Mouse (Mus musculus) brain, adult 2 months (tissue): ENCODE data around the gene Krt81.

ENCODE experiments used
- DNase-seq: peaks from one replicate; pipeline ENCODE4 v3.0.0; 2011; ENCODE audit warnings: low read depth, low spot score

Gene Krt81

GRCm38 (mm10) chr15:101453093-101453736 is 10.3 kb downstream of the Krt81 start:
- peak; percentile 69 for DNase-seq

- DNase-seq = no peak
Measured at GRCm38 (mm10) chr15:101447444-101447843, 16.1 kb downstream of the Krt81 start, which contains the start of gene Krt88. Krt88 (plus strand) TSS chr15:101447744.

GRCm38 (mm10) chr15:101446572-101446971 is 17.0 kb downstream of the Krt81 start:
- DNase-seq = no peak

- peak; percentile 45 for DNase-seq
Measured at GRCm38 (mm10) chr15:101440837-101441236, 22.7 kb downstream of the Krt81 start.

- DNase-seq = no peak
Measured at GRCm38 (mm10) chr15:101438555-101438954, 25.0 kb downstream of the Krt81 start, which contains the start of gene Krt87. Krt87 (minus strand) TSS chr15:101438804.

GRCm38 (mm10) chr15:101436611-101437010 is 26.9 kb downstream of the Krt81 start:
- DNase-seq = no peak

- no peak for DNase-seq
Measured at GRCm38 (mm10) chr15:101424914-101425313, 38.6 kb downstream of the Krt81 start.

- DNase-seq = peak; percentile 13
Measured at GRCm38 (mm10) chr15:101420903-101421302, 42.6 kb downstream of the Krt81 start.

- DNase-seq = peak; percentile 20
Measured at GRCm38 (mm10) chr15:101418950-101419349, 44.6 kb downstream of the Krt81 start.

GRCm38 (mm10) chr15:101414807-101415565 is 48.6 kb downstream of the Krt81 start:
- DNase-seq = peak; percentile 32

GRCm38 (mm10) chr15:101413916-101414635 is 49.5 kb downstream of the Krt81 start:
- DNase-seq = no peak

GRCm38 (mm10) chr15:101412188-101412587 is 51.4 kb downstream of the Krt81 start:
- no peak for DNase-seq

GRCm38 (mm10) chr15:101410775-101411174 is 52.8 kb downstream of the Krt81 start, which contains the start of gene Krt7:
Krt7 (plus strand) TSS chr15:101411043.
- no peak for DNase-seq
